Mouse (Mus musculus): ENCODE results near the gene Lcor.

- TF ChIP-seq CTCF (IDR thresholded peaks at IDR 0.05; ENCODE audit: insufficient read depth, low read depth, low read length) (no peak), POLR2A (IDR thresholded peaks at IDR 0.05; ENCODE audit: insufficient read depth, low read depth, low read length) (no peak)
These were observed 35.3 kb upstream of the Lcor start for GRCm38 (mm10) chr19:41447166-41447565.

All from olfactory bulb, adult 2 months (tissue).